ENCODE assay signal across 10 mouse cellular contexts in genomic region chr7:25205355-25206093, GRCm38 (mm10). TPM values are rescaled to one million over a fixed set of nuclear protein-coding genes. Genes with fewer than 3 reads are reported as not detected.
A peak's percentile ranks its signal among the peaks of the same experiment; 100 is the strongest.
DNase-seq lines count a peak whose midpoint lies in the region; ATAC-seq and TF ChIP-seq lines count a peak whose summit lies in the region.
"Had no signal": no experiment of that assay in that cellular context is flagged by ENCODE, and none has a peak within 500 bp of the region (broad histone marks: within the 10 kb centered on the region; RNA-seq: fewer than 3 reads in every experiment).

No protein-coding gene starts in this region.

- H3K9me3 ChIP-seq in kidney, postnatal 0 days (replicated peaks; ENCODE audit: low read length), result no peaks in the 10 kb centered on the region
- no peaks in the 10 kb centered on the region for H3K9me3 ChIP-seq in hindbrain, embryonic 13.5 days

- no peak for ATAC-seq in kidney, postnatal 0 days (replicated peaks; ENCODE audit: low FRiP score, low read depth)
- ATAC-seq in granulocyte monocyte progenitor cell, adult 5-6 weeks (replicated peaks; ENCODE audit: poor library complexity, severe bottlenecking), result peak; percentile 80
- ATAC-seq in megakaryocyte, adult 5-6 weeks (ENCODE audit: poor library complexity, severe bottlenecking), result peak; percentile 81
- no peak for ATAC-seq in hindbrain, embryonic 13.5 days (ENCODE audit: low FRiP score)
- ATAC-seq: Patski had no signal

- no peaks in the 10 kb centered on the region for H3K4me1 ChIP-seq in kidney, postnatal 0 days (replicated peaks; ENCODE audit: insufficient read depth, low read length)
- H3K4me1 ChIP-seq in hindbrain, embryonic 13.5 days (replicated peaks), result no peaks in the 10 kb centered on the region

- 58% methylated on average over 16 of the region's 16 CpGs for WGBS in kidney, postnatal 0 days
- 86% methylated on average over 16 of the region's 16 CpGs for WGBS in hindbrain, embryonic 13.5 days

- H3K27me3 ChIP-seq in kidney, postnatal 0 days (ENCODE audit: insufficient read depth, low read length), result no peaks in the 10 kb centered on the region
- H3K27me3 ChIP-seq in hindbrain, embryonic 13.5 days, result no peaks in the 10 kb centered on the region
- H3K27me3 ChIP-seq: Patski had no signal

- no peak overlapping the region for H3K27ac ChIP-seq in kidney, postnatal 0 days
- H3K27ac ChIP-seq in hindbrain, embryonic 13.5 days, result no peak overlapping the region
- H3K27ac ChIP-seq: liver, embryonic 14.5 days had no signal

- TF ChIP-seq CTCF in kidney, postnatal 0 days (IDR thresholded peaks at IDR 0.05; ENCODE audit: low read depth), result no peak

- peaks cover 25% of the 10 kb centered on the region; the same call in 1 of the 2 replicates for H3K36me3 ChIP-seq in kidney, postnatal 0 days (ENCODE audit: insufficient read depth, low read length)
- peaks cover 84% of the 10 kb centered on the region for H3K36me3 ChIP-seq in hindbrain, embryonic 13.5 days

- no peak overlapping the region for H3K4me2 ChIP-seq in kidney, postnatal 0 days (ENCODE audit: low read length)
- H3K4me2 ChIP-seq in hindbrain, embryonic 13.5 days, result no peak overlapping the region

- H3K4me3 ChIP-seq in kidney, postnatal 0 days (replicated peaks; ENCODE audit: low read depth, low read length), result no peak overlapping the region
- H3K4me3 ChIP-seq in hindbrain, embryonic 13.5 days, result no peak overlapping the region

- DNase-seq in kidney, postnatal 0 days (ENCODE audit: low spot score), result no peak
- DNase-seq in kidney, adult 9 months, result no peak
- peak; percentile 72 to 78 for DNase-seq in thymus, postnatal 10 days (ENCODE audit: low spot score in 2 of 2)
- DNase-seq in ovary, postnatal 36 days (ENCODE audit: low spot score), result no peak
- DNase-seq in layer of hippocampus, postnatal 14 days (ENCODE audit: low spot score in 2 of 2), result no peak

- 0 out of 2 replicates have a peak overlapping the region, but pooled peaks have one; percentile 13 for H3K9ac ChIP-seq in kidney, postnatal 0 days (ENCODE audit: low read depth, low read length)
- no peak overlapping the region for H3K9ac ChIP-seq in hindbrain, embryonic 13.5 days
- H3K9ac ChIP-seq: liver, embryonic 14.5 days had no signal

RNA-seq across cellular contexts. Expression of gene Dedd2, which starts 14.9 kb away (rescaled TPM):
- 13.9 and 15.6 TPM in 2 replicates for polyA plus RNA-seq in kidney, postnatal 0 days (2015; fragmentation: Nextera tagmentation; extraction: Ambion mirVana)
- total RNA-seq in granulocyte monocyte progenitor cell, adult 5-6 weeks (2014; fragmentation: Nextera tagmentation), result 13.5 and 22.0 TPM in 2 replicates
- 16.9 and 18.4 TPM in 2 replicates for total RNA-seq in granulocyte monocyte progenitor cell, adult 5-6 weeks (2017)
- 14.5 and 19.7 TPM in 2 replicates for total RNA-seq in megakaryocyte, adult 5-6 weeks (2015)
- total RNA-seq in megakaryocyte, adult 5-6 weeks (2017), result 17.8 and 18.8 TPM in 2 replicates
- 14.0 and 15.4 TPM in 2 replicates for polyA plus RNA-seq in hindbrain, embryonic 13.5 days (2015; fragmentation: Nextera tagmentation; extraction: Ambion mirVana)
- total RNA-seq in layer of hippocampus, postnatal 14 days (2021), result 10 to 100 TPM; 24.9 to 25.6 TPM

RNA-seq across cellular contexts. Expression of gene Zfp526, which starts 15.7 kb away (rescaled TPM):
- 1.9 and 2.1 TPM in 2 replicates for polyA plus RNA-seq in kidney, postnatal 0 days (2015; fragmentation: Nextera tagmentation; extraction: Ambion mirVana)
- total RNA-seq in granulocyte monocyte progenitor cell, adult 5-6 weeks (2014; fragmentation: Nextera tagmentation), result 9.8 and 10.0 TPM in 2 replicates
- 4.9 and 5.2 TPM in 2 replicates for total RNA-seq in granulocyte monocyte progenitor cell, adult 5-6 weeks (2017)
- 7.2 and 7.6 TPM in 2 replicates for total RNA-seq in megakaryocyte, adult 5-6 weeks (2015)
- 5.2 and 8.3 TPM in 2 replicates for total RNA-seq in megakaryocyte, adult 5-6 weeks (2017)
- 1.6 and 1.9 TPM in 2 replicates for polyA plus RNA-seq in hindbrain, embryonic 13.5 days (2015; fragmentation: Nextera tagmentation; extraction: Ambion mirVana)
- 10 to 100 TPM in 1 of 2 experiments, 1 to 10 TPM in 1; 9.0 to 10.2 TPM for total RNA-seq in layer of hippocampus, postnatal 14 days (2021)

RNA-seq across cellular contexts. Expression of gene Pou2f2, which starts 26.0 kb away (rescaled TPM):
- 0.45 and 0.59 TPM in 2 replicates for polyA plus RNA-seq in kidney, postnatal 0 days (2015; fragmentation: Nextera tagmentation; extraction: Ambion mirVana)
- total RNA-seq in granulocyte monocyte progenitor cell, adult 5-6 weeks (2014; fragmentation: Nextera tagmentation), result 18.4 and 26.6 TPM in 2 replicates
- total RNA-seq in granulocyte monocyte progenitor cell, adult 5-6 weeks (2017), result 5.0 and 5.1 TPM in 2 replicates
- total RNA-seq in megakaryocyte, adult 5-6 weeks (2015), result 30.1 and 31.6 TPM in 2 replicates
- 5.2 and 6.1 TPM in 2 replicates for total RNA-seq in megakaryocyte, adult 5-6 weeks (2017)
- 33.2 and 39.7 TPM in 2 replicates for polyA plus RNA-seq in hindbrain, embryonic 13.5 days (2015; fragmentation: Nextera tagmentation; extraction: Ambion mirVana)
- 10 to 100 TPM; 10.1 to 11.4 TPM for total RNA-seq in layer of hippocampus, postnatal 14 days (2021)

RNA-seq across cellular contexts. Expression of gene Gsk3a, which starts 32.1 kb away (rescaled TPM):
- polyA plus RNA-seq in kidney, postnatal 0 days (2015; fragmentation: Nextera tagmentation; extraction: Ambion mirVana), result 7.8 and 9.8 TPM in 2 replicates
- total RNA-seq in granulocyte monocyte progenitor cell, adult 5-6 weeks (2014; fragmentation: Nextera tagmentation), result 76.4 and 110 TPM in 2 replicates
- total RNA-seq in granulocyte monocyte progenitor cell, adult 5-6 weeks (2017), result 41.8 and 45.8 TPM in 2 replicates
- total RNA-seq in megakaryocyte, adult 5-6 weeks (2015), result 90.1 and 90.2 TPM in 2 replicates
- 58.7 and 60.8 TPM in 2 replicates for total RNA-seq in megakaryocyte, adult 5-6 weeks (2017)
- polyA plus RNA-seq in hindbrain, embryonic 13.5 days (2015; fragmentation: Nextera tagmentation; extraction: Ambion mirVana), result 13.9 and 14.6 TPM in 2 replicates
- total RNA-seq in layer of hippocampus, postnatal 14 days (2021), result 100 to 1,000 TPM; 184 to 190 TPM

RNA-seq across cellular contexts. Expression of gene Erf, which starts 45.0 kb away (rescaled TPM):
- 12.7 and 18.6 TPM in 2 replicates for polyA plus RNA-seq in kidney, postnatal 0 days (2015; fragmentation: Nextera tagmentation; extraction: Ambion mirVana)
- total RNA-seq in granulocyte monocyte progenitor cell, adult 5-6 weeks (2014; fragmentation: Nextera tagmentation), result 10.5 and 10.7 TPM in 2 replicates
- 5.3 and 6.0 TPM in 2 replicates for total RNA-seq in granulocyte monocyte progenitor cell, adult 5-6 weeks (2017)
- total RNA-seq in megakaryocyte, adult 5-6 weeks (2015), result 4.9 and 6.5 TPM in 2 replicates
- total RNA-seq in megakaryocyte, adult 5-6 weeks (2017), result 2.6 and 5.3 TPM in 2 replicates
- polyA plus RNA-seq in hindbrain, embryonic 13.5 days (2015; fragmentation: Nextera tagmentation; extraction: Ambion mirVana), result 4.0 and 4.2 TPM in 2 replicates
- 10 to 100 TPM; 41.0 to 47.2 TPM for total RNA-seq in layer of hippocampus, postnatal 14 days (2021)

Comparison
In these comparisons a context has a peak if more than half of its experiments do, and no peak if none do; other contexts are left out.
1. ATAC-seq: peak in granulocyte monocyte progenitor cell, adult 5-6 weeks (single experiment) and megakaryocyte, adult 5-6 weeks (single experiment); none in kidney, postnatal 0 days (single experiment) and hindbrain, embryonic 13.5 days (single experiment).
2. DNase-seq: peak in thymus, postnatal 10 days (2 of 2); none in kidney, postnatal 0 days (single experiment), kidney, adult 9 months (single experiment), ovary, postnatal 36 days (single experiment) and layer of hippocampus, postnatal 14 days (0 of 2).